Mouse (Mus musculus) liver, embryonic 14.5 days (tissue): ENCODE measurements around the gene Nsrp1. TPM values are rescaled to one million over a fixed set of nuclear protein-coding genes. Genes with fewer than 3 reads are reported as not detected.

Experiments
- ATAC-seq: fragments of 200-750 bp; cut with Nextera tagmentation; 2 replicates; pipeline ENCODE4 v1.8.0; 2017; ENCODE audit warnings: moderate number of reproducible peaks, mild to moderate bottlenecking, moderate library complexity; ENCODE audit not compliant: insufficient read depth
- DNase-seq, 3 experiments: peaks; one replicate each; pipeline ENCODE4 v3.0.0-alpha.2; 2012 to 2013; ENCODE audit warnings: low read depth in 3 of 3, low spot score in 3 of 3
- H3K27ac ChIP-seq: fragments of 300-500 bp; sonication (generic); 2 replicates; pipeline ENCODE4 v1.5.1; 2014; ENCODE audit warnings: moderate library complexity, mild to moderate bottlenecking, control low read depth, inconsistent platforms
- H3K27me3 ChIP-seq: fragments of 300-500 bp; sonication (generic); 2 replicates; pipeline ENCODE4 v1.6.1; 2014; ENCODE audit warnings: mild to moderate bottlenecking, low read length, moderate library complexity; ENCODE audit not compliant: control insufficient read depth, insufficient read depth
- H3K36me3 ChIP-seq: fragments of 300-500 bp; sonication (generic); replicated peaks from 2 replicates; pipeline ENCODE4 v1.6.1; 2014; ENCODE audit warnings: low read depth; ENCODE audit not compliant: control insufficient read depth, insufficient read depth
- H3K4me1 ChIP-seq, 2 experiments: fragments of 200-500 bp in 1 of 2; fragments of 300-500 bp in 1 of 2; sonication (generic) in 1 of 2; replicated peaks; 2 replicates each; pipeline ENCODE4 v1.6.1; 2012 to 2014; ENCODE audit warnings: antibody characterized with exemption in 1 of 2, inconsistent platforms in 1 of 2, low read length in 1 of 2; ENCODE audit not compliant: control insufficient read depth in 2 of 2, insufficient read depth in 2 of 2
- H3K4me2 ChIP-seq: fragments of 300-500 bp; sonication (generic); 2 replicates; pipeline ENCODE4 v1.6.1; 2014; ENCODE audit warnings: low read depth, mild to moderate bottlenecking, control low read depth, moderate library complexity
- H3K4me3 ChIP-seq, 2 experiments: fragments of 200-500 bp in 1 of 2; fragments of 300-500 bp in 1 of 2; sonication (generic) in 1 of 2; 2 replicates each; pipeline ENCODE4 v1.5.1; 2012 to 2014; ENCODE audit warnings: low read depth in 2 of 2, low read length in 2 of 2, mild to moderate bottlenecking in 2 of 2, control low read depth in 1 of 2, inconsistent platforms in 1 of 2, moderate library complexity in 1 of 2; ENCODE audit not compliant: insufficient read depth in 1 of 2
- H3K9ac ChIP-seq: fragments of 300-500 bp; sonication (generic); replicated peaks from 2 replicates; pipeline ENCODE4 v1.6.1; 2014; ENCODE audit warnings: mild to moderate bottlenecking, control low read depth, moderate library complexity
- H3K9me3 ChIP-seq: fragments of 300-500 bp; sonication (generic); 2 replicates; pipeline ENCODE4 v1.6.1; 2016; ENCODE audit warnings: low read length, mixed read lengths; ENCODE audit not compliant: control insufficient read depth
- CTCF ChIP-seq: IDR thresholded peaks from 2 replicates; pipeline ENCODE4 v1.5.1; 2016; ENCODE audit warnings: antibody characterized with exemption, low read depth, control low read depth
- EP300 ChIP-seq: IDR thresholded peaks from 2 replicates; pipeline ENCODE4 v1.6.1; 2016; ENCODE audit warnings: antibody characterized with exemption, low read depth
- WGBS: fragments of 180-500 bp; shearing (Covaris S2); extraction: QIAGEN DNeasy Blood & Tissue Kit; methylation state at CpG from one replicate; pipeline ENCODE4 v1.1.7; 2014; ENCODE audit not compliant: insufficient replicate concordance; 5-methylcytosine and 5-hydroxymethylcytosine counted together
- polyA plus RNA-seq, 2 experiments: library from polyadenylated mRNA; depleted of rRNA in 1 of 2; stranded (reverse) in 1 of 2; unstranded in 1 of 2; fragments of >200 nt; fragmentation: Nextera tagmentation in 1 of 2; extraction: Ambion mirVana in 1 of 2; gene quantifications; 2 replicates each; pipeline versions ENCODE4 v1.2.1 to v1.2.3; 2012 to 2014

Nsrp1 gene
- polyA plus RNA-seq, 2 experiments: 3.8 to 22.9 TPM

DNA sequence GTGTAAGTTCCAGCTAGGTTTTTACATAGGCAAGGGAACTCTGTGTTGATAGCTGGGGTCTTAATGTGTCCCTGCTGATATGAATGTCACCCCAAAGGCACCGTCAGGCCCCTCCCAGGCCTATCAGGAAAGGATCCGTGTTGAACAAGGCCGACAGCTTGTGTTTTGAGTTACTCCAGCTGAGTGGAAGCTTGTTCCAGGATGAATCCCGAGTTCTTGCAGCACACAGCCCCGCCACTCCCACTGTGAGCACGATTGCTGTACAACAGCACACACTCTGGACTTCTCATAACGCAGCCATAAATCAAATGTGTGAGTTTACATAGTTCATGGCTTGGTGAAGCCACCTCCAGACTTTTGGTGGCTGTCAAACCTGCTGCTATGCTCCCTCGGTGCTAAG lies 15.9 kb upstream of the Nsrp1 start:
- H3K9ac ChIP-seq: no peak overlapping the region
- no peak for ATAC-seq
- 48% methylated on average over 8 of the region's 8 CpGs for WGBS
- no peaks in the 10 kb centered on the region for H3K9me3 ChIP-seq
- no peaks in the 10 kb centered on the region for H3K27me3 ChIP-seq
- H3K36me3 ChIP-seq: no peaks in the 10 kb centered on the region
- H3K4me3 ChIP-seq: no peak overlapping the region
- no peak for DNase-seq
- H3K4me1 ChIP-seq: 0 out of 4 replicates have a peak, but pooled peaks cover 0 to 2% of the 10 kb centered on the region in 2 experiments
- TF ChIP-seq EP300 (no peak), CTCF (no peak)
- H3K27ac ChIP-seq: no peak overlapping the region
- no peak overlapping the region for H3K4me2 ChIP-seq

DNA sequence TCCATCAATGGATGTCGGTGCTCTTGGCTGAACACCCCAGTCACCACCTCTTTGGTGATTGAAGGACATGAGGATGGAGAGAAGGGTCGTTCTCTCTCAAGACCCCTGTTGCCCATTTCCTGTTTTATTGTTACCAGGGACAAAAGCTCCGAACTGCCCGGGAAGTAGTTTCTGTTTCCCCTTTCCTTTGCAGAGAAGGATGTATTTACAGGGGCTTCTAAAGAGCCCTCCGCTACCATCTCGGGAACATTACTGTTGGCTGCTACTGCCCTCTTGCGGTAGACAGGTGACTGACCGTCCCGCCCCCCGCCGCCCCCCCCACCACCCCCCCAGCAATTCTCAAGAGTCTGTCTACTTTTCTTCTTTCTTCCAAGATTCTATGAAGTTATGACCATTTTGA lies 15.0 kb upstream of the Nsrp1 start:
- no peaks in the 10 kb centered on the region for H3K4me1 ChIP-seq
- 3% methylated on average over 11 of the region's 11 CpGs for WGBS

DNA sequence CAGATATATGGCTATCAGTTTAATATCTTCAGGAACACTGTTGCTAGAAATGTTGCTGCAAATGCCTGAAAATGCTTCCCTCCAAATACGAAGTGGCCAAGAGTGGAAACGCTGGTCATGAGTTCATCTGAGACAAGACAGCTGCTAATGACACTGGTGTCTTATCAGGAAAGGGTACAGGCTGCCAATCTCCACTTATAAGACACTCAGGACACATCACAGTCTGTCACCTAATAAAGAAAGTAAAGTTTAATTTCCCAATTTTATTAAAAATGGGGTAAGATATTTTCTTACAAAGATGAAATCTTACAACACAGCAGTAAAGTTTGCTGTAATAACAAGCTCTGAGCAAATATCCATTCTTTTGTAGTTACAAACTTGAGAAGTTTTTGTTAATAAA lies 10.9 kb upstream of the Nsrp1 start:
- Histone ChIP-seq H3K4me2 (no peak overlapping the region), H3K4me3 (no peak overlapping the region), H3K36me3 (no peaks in the 10 kb centered on the region), H3K27ac (no peak overlapping the region), H3K9me3 (no peaks in the 10 kb centered on the region), H3K27me3 (no peaks in the 10 kb centered on the region), H3K9ac (no peak overlapping the region), H3K4me1 (no peaks in the 10 kb centered on the region)
- DNase-seq (no peak), ATAC-seq (no peak)
- TF ChIP-seq CTCF (no peak), EP300 (no peak)
- 39% methylated on average over 2 of the region's 2 CpGs for WGBS

More for the DNA sequence above, 15.0 kb upstream of the Nsrp1 start:
- Histone ChIP-seq H3K4me3 (no peak overlapping the region), H3K27me3 (no peaks in the 10 kb centered on the region), H3K27ac (no peak overlapping the region), H3K4me2 (no peak overlapping the region), H3K9ac (no peak overlapping the region), H3K9me3 (no peaks in the 10 kb centered on the region), H3K36me3 (no peaks in the 10 kb centered on the region)
- TF ChIP-seq EP300 (no peak), CTCF (peak; percentile 29)
- DNase-seq (no peak), ATAC-seq (no peak)

DNA sequence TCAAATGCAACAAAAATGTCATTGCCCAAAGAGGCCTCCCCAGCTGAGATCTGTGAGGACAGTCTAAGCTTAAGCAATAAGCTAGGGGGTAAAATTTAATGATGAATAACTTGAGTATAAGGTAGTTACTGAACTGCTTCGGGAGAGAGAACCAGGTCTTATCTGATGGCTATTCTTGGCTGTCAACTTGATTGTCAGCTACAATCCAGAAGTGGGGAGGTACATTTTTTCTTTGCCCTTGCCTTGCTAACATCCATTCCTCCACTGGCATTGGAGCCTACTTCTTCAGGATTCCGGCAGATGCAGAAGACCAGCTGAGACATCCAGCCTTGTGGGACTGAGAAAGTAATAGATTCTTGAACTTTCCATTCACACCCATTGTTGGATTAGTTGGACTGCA lies 8.8 kb upstream of the Nsrp1 start:
- Histone ChIP-seq H3K9me3 (no peaks in the 10 kb centered on the region), H3K27ac (no peak overlapping the region), H3K9ac (no peak overlapping the region), H3K4me3 (no peak overlapping the region), H3K4me2 (no peak overlapping the region), H3K4me1 (no peaks in the 10 kb centered on the region), H3K27me3 (no peaks in the 10 kb centered on the region; the same call in 1 of the 2 replicates), H3K36me3 (no peaks in the 10 kb centered on the region)
- no peak for DNase-seq
- TF ChIP-seq EP300 (no peak), CTCF (no peak)
- 50% methylated on average over 2 of the region's 2 CpGs for WGBS
- no peak for ATAC-seq

DNA sequence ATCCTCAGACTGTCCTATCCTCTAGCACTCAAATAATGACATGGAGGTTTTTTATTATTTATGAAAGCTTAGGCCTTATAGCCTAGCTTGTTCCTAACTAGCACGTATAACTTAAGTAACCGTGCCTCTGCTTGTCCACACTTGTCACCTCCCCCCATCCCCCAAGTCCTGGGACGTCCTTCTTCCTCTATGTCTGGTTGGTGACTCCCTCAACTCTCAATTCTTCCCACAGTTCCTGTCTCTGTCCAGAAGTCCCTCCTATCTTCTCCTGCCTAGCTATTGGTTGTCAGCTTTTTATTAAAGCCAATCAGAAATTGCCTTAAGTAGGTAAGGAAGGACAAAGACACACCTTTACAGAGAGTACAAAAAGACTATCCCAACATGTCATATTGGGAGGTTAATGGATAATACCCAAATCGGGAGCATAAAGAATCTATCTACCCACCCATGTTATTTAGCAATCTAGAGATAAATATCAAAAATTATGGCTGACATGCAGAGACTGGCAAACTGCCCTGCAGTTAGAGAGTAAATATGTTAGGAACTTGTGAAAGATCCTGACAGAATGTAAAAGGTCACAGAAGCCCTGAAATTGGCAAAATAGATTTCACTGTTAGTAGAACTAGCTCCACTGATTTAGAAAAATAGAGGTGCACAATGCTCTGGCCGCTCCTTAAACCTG lies 5.9 kb upstream of the Nsrp1 start:
- ATAC-seq: no peak
- Histone ChIP-seq H3K27ac (no peak overlapping the region), H3K4me3 (no peak overlapping the region), H3K9ac (no peak overlapping the region), H3K9me3 (no peaks in the 10 kb centered on the region), H3K4me1 (no peaks in the 10 kb centered on the region), H3K27me3 (no peaks in the 10 kb centered on the region; the same call in 1 of the 2 replicates), H3K4me2 (no peak overlapping the region), H3K36me3 (no peaks in the 10 kb centered on the region)
- TF ChIP-seq CTCF: no peak
- WGBS: 37% methylated on average over 5 of the region's 5 CpGs
- no peak for DNase-seq
